Mouse (Mus musculus) lung, embryonic 16.5 days (tissue): ENCODE data around the gene Sla2. TPM values are rescaled to one million over a fixed set of nuclear protein-coding genes. Genes with fewer than 3 reads are reported as not detected.
A peak's percentile ranks its signal among the peaks of the same experiment; 100 is the strongest.

Source experiments
- ATAC-seq: fragments of 200-750 bp; cut with Nextera tagmentation; 2 replicates; pipeline ENCODE4 v1.8.0; 2017; ENCODE audit warnings: low read depth, mild to moderate bottlenecking, moderate library complexity
- H3K27ac ChIP-seq: fragments of 300-500 bp; sonication (generic); 2 replicates; pipeline ENCODE4 v1.5.1; 2014; ENCODE audit warnings: mild to moderate bottlenecking, control low read depth, low read length
- H3K27me3 ChIP-seq: fragments of 300-500 bp; sonication (generic); 2 replicates; pipeline ENCODE4 v1.6.1; 2014; ENCODE audit warnings: low read depth, low read length, mixed read lengths; ENCODE audit not compliant: control insufficient read depth, insufficient read depth
- H3K36me3 ChIP-seq: fragments of 300-500 bp; sonication (generic); 2 replicates; pipeline ENCODE4 v1.6.1; 2014; ENCODE audit warnings: low read length; ENCODE audit not compliant: control insufficient read depth, insufficient read depth
- H3K4me1 ChIP-seq: fragments of 300-500 bp; sonication (generic); replicated peaks from 2 replicates; pipeline ENCODE4 v1.6.1; 2014; ENCODE audit warnings: low read length, mixed read lengths; ENCODE audit not compliant: control insufficient read depth, insufficient read depth
- H3K4me2 ChIP-seq: fragments of 300-500 bp; sonication (generic); 2 replicates; pipeline ENCODE4 v1.6.1; 2014; ENCODE audit warnings: low read depth, low read length, control low read depth
- H3K4me3 ChIP-seq: fragments of 300-500 bp; sonication (generic); 2 replicates; pipeline ENCODE4 v1.5.1; 2014; ENCODE audit warnings: mild to moderate bottlenecking, low read length, control low read depth
- H3K9ac ChIP-seq: fragments of 300-500 bp; sonication (generic); 2 replicates; pipeline ENCODE4 v1.6.1; 2014; ENCODE audit warnings: low read length, control low read depth
- H3K9me3 ChIP-seq: fragments of 300-500 bp; sonication (generic); 2 replicates; pipeline ENCODE4 v1.6.1; 2016; ENCODE audit warnings: low read length; ENCODE audit not compliant: control insufficient read depth
- WGBS: fragments of 180-500 bp; shearing (Covaris S2); extraction: QIAGEN DNeasy Blood & Tissue Kit; methylation state at CpG from one replicate; pipeline ENCODE4 v1.1.7; 2014; 5-methylcytosine and 5-hydroxymethylcytosine counted together
- polyA plus RNA-seq: library from polyadenylated mRNA; unstranded; fragments of >200 nt; fragmentation: Nextera tagmentation; extraction: Ambion mirVana; gene quantifications from 2 replicates; pipeline ENCODE4 v1.2.1, GENCODE M21; 2015

Gene Sla2
- polyA plus RNA-seq, 1 experiment from 2014 or later = 0.63 TPM

DNA sequence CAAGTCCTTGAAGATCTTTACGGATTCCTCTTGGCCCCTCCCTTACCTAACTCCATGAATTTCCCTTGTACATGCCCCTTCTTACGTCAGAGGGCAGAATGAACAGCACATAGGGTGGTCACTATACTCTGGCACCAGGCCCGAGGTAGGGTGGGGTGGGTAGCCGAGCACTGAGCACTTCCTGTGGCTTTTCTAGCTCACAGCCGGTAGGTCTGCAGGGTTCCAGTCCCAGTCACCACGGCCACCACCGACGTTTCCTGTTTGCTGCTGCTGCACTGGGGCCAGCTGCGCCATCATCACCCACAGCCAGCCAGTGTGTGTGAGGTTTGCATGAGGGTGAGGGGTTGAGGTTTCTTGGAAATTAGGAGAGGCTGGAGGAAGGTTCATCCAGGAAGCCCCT lies 9.3 kb downstream of the Sla2 start:
- Histone ChIP-seq H3K4me3 (no peak overlapping the region), H3K9ac (no peak overlapping the region), H3K36me3 (peaks cover 13% of the 10 kb centered on the region), H3K9me3 (no peaks in the 10 kb centered on the region), H3K27ac (no peak overlapping the region), H3K4me2 (no peak overlapping the region), H3K27me3 (no peaks in the 10 kb centered on the region), H3K4me1 (peaks cover 21% of the 10 kb centered on the region)
- 30% methylated on average over 9 of the region's 9 CpGs for WGBS
- ATAC-seq = peak; percentile 54

DNA sequence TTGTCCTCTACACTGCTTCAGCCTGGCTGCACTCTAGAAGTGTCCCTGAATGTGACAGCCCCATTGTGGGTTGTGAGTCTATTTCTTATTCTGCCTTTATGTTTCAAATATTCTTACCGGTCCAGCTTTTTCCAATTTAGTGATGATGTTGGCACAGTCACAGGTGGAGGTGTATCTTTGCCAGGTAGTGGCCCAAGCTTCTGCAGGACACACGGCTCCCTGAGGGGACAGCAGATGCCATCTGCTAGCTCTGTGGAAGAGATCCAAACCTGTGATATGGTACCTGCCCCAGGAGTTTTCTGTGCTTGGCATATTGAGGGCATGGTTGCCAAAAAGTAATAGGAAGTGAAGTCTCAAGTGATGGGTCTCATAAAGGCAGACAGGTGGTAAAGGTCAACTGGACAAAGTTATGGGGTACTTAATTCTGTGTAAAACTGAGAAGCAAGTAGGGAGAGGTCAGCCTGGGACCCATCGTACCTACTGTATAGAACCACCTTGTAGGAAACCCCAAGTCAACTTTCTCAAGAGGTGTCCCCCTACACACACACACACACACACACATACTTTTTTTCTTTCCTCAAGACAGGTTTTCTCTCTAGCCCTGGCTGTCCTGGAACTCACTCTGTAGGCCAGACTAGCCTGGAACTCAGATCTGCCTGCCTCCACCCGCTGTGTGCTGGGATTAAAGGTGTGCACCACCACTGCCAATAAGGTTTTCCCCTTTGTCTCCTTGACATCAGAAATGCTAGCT lies 12.1 kb downstream of the Sla2 start:
- H3K36me3 ChIP-seq = peaks cover 16% of the 10 kb centered on the region
- no peaks in the 10 kb centered on the region for H3K9me3 ChIP-seq
- WGBS = 87% methylated on average over 4 of the region's 4 CpGs
- no peak overlapping the region for H3K27ac ChIP-seq
- no peak overlapping the region for H3K4me3 ChIP-seq
- peaks cover 30% of the 10 kb centered on the region for H3K4me1 ChIP-seq
- no peak overlapping the region for H3K4me2 ChIP-seq
- no peak for ATAC-seq
- no peaks in the 10 kb centered on the region for H3K27me3 ChIP-seq
- no peak overlapping the region for H3K9ac ChIP-seq

DNA sequence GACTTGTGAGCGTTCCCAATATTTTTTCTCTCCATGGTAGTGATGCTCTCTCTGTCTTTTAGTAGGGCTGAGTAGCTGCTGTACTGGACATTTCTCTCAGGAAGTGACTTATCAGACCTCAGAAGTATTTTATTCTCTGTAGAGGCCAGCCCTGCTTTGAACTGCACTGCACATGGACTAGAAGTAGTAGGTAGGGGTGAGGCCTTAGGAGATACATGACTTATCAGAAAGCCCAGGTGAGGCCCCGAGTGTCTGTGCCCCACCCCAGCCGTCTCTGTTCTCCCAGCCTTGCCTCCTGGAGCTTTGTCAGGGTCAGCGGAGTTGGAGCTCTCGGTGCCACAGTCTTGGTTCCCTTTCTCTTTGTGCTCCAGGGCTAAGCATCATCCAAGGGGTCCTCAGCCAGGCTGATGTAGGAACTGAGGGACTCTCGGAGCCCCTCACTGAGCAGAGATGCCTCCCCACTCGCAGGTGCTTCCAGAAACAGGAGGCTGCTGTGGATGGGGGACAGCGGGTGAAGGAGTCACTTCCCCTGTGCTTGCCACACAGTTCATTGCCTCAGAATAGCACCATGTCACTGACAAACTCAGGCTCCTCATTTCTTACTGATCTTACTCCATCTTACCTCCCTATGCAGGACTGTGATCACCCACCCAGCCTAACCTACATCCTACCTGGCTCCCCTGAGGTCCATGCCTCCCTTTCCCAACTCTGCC lies 12.8 kb downstream of the Sla2 start:
- ATAC-seq = no peak
- Histone ChIP-seq H3K4me1 (peaks cover 28% of the 10 kb centered on the region), H3K9ac (no peak overlapping the region), H3K4me3 (no peak overlapping the region), H3K36me3 (peaks cover 16% of the 10 kb centered on the region), H3K27ac (no peak overlapping the region), H3K9me3 (no peaks in the 10 kb centered on the region), H3K4me2 (no peak overlapping the region), H3K27me3 (no peaks in the 10 kb centered on the region)
- WGBS = 87% methylated on average over 8 of the region's 8 CpGs

DNA sequence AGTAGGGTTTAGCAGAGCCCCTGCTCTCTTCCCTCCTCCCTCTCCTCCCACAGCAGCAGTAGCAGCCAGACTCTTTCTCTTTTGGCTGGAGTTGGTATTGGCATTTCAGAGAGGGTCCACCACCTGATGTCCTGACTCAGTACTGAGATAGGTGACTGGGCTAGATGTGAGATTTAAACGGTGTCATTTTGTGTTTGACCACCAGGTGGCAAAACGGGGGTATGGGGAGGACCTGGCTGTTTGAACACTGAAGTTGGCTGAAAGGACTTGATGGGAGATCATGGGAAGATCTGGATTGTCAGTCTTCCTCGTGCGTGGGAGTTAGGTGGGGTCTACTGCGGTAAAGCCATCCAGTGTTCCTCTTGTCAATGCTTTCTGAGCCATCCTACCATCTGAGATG lies 13.4 kb downstream of the Sla2 start:
- Histone ChIP-seq H3K9me3 (no peaks in the 10 kb centered on the region), H3K4me3 (no peak overlapping the region), H3K4me2 (no peak overlapping the region), H3K4me1 (peaks cover 22% of the 10 kb centered on the region), H3K9ac (no peak overlapping the region), H3K27me3 (no peaks in the 10 kb centered on the region), H3K36me3 (peaks cover 16% of the 10 kb centered on the region), H3K27ac (no peak overlapping the region)
- peak; percentile 55; the same call in 1 of the 2 replicates for ATAC-seq
- whole genome bisulfite sequencing = 24% methylated on average over 5 of the region's 5 CpGs

DNA sequence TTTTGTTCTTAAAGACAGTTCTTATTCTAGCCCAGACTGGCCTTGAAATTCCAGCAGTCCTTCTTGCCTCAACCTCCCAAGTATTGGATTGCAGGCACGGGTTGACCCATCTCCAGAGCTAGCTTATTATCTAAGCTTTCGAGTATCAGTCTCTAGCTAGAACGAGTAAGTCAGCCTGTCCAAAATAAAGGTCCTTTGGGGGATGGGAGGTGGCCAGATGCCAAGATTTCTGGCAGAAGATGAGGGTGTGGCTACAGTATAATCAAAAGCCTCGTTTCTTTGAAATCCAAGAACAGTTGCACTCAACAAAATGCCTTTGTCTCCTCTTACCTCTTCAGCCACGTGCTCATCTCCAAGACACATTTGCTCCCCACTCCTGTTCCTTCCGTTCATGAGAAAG lies 16.5 kb downstream of the Sla2 start:
- H3K27me3 ChIP-seq = no peaks in the 10 kb centered on the region
- H3K9ac ChIP-seq = no peak overlapping the region
- H3K4me3 ChIP-seq = no peak overlapping the region
- no peak overlapping the region for H3K27ac ChIP-seq
- no peaks in the 10 kb centered on the region for H3K9me3 ChIP-seq
- no peak overlapping the region for H3K4me2 ChIP-seq
- WGBS = 21% methylated on average over 6 of the region's 6 CpGs
- peaks cover 12% of the 10 kb centered on the region for H3K4me1 ChIP-seq
- ATAC-seq = no peak
- peaks cover 19% of the 10 kb centered on the region for H3K36me3 ChIP-seq

DNA sequence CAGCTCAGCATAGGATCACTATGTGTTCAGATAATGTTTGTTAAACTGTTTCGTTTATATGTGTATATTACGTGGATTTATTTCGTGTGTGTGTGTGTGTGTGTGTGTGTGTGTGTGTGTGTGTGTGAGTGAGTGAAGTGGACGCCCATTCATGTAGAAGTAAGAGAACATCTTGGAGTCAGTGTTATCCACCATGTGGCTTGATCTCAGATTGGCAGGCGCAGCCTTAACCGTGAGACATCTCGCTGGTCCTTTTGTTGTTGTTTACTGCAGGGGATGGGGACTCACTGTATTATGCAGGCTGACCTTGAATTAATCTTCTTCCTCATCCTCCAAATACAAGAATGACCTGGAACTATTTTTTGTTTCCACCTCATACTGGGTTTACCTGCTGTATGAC lies 17.4 kb downstream of the Sla2 start:
- Histone ChIP-seq H3K27ac (no peak overlapping the region), H3K27me3 (no peaks in the 10 kb centered on the region), H3K4me1 (peaks cover 15% of the 10 kb centered on the region), H3K4me3 (no peak overlapping the region), H3K4me2 (no peak overlapping the region), H3K9me3 (no peaks in the 10 kb centered on the region), H3K9ac (no peak overlapping the region), H3K36me3 (peaks cover 16% of the 10 kb centered on the region)
- ATAC-seq = no peak
- 78% methylated on average over 7 of the region's 7 CpGs for WGBS

DNA sequence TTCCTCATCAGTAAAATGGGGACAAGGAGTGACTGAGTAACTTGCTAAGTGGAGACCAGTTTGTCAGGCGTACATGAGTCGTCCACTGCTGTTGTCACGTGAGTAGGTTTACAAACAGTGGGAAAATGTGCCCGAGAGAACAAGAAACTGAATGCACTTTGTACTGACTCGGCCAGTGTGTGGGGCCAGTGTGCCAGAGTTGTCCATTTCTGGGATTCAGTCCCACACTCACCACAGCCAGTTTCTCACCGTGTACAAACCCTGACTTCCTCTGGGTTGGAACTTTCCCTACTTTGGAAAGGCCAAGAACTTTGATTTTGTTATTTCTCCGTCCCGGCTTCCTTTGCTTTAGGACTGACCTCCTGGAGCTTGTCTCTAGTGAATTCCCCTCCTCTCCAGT lies 18.0 kb downstream of the Sla2 start:
- H3K4me2 ChIP-seq = no peak overlapping the region
- H3K9ac ChIP-seq = no peak overlapping the region
- H3K36me3 ChIP-seq = peaks cover 14% of the 10 kb centered on the region
- peaks cover 21% of the 10 kb centered on the region for H3K4me1 ChIP-seq
- H3K27me3 ChIP-seq = no peaks in the 10 kb centered on the region
- H3K9me3 ChIP-seq = no peaks in the 10 kb centered on the region
- no peak overlapping the region for H3K27ac ChIP-seq
- 70% methylated on average over 8 of the region's 8 CpGs for WGBS
- no peak for ATAC-seq
- H3K4me3 ChIP-seq = no peak overlapping the region

DNA sequence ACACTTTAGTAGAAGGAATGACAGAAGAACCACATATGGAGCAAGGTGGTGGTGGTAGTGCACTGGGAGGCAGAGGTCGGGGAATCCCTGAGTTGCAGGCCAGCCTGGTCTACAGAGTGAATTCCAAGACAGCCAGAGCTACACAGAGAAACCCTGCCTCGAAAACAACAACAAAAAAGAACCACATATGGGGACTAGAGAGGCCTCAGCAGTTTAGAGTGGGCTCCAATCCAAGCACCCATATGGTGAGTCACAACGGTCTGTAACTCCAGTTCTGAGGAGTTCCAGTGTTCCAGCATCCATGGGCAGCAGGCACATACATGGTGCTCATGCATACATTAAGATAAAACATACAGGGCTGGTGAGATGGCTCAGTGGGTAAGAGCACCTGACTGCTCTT lies 22.5 kb downstream of the Sla2 start:
- Histone ChIP-seq H3K4me2 (peak overlapping the region; percentile 61), H3K4me3 (peak overlapping the region; percentile 98), H3K9me3 (no peaks in the 10 kb centered on the region), H3K36me3 (peaks cover 5% of the 10 kb centered on the region; the same call in 1 of the 2 replicates), H3K27me3 (no peaks in the 10 kb centered on the region), H3K27ac (peak overlapping the region; percentile 94), H3K9ac (peak overlapping the region; percentile 99), H3K4me1 (peaks cover 18% of the 10 kb centered on the region)
- WGBS = 62% methylated on average over 3 of the region's 3 CpGs
- no peak for ATAC-seq

DNA sequence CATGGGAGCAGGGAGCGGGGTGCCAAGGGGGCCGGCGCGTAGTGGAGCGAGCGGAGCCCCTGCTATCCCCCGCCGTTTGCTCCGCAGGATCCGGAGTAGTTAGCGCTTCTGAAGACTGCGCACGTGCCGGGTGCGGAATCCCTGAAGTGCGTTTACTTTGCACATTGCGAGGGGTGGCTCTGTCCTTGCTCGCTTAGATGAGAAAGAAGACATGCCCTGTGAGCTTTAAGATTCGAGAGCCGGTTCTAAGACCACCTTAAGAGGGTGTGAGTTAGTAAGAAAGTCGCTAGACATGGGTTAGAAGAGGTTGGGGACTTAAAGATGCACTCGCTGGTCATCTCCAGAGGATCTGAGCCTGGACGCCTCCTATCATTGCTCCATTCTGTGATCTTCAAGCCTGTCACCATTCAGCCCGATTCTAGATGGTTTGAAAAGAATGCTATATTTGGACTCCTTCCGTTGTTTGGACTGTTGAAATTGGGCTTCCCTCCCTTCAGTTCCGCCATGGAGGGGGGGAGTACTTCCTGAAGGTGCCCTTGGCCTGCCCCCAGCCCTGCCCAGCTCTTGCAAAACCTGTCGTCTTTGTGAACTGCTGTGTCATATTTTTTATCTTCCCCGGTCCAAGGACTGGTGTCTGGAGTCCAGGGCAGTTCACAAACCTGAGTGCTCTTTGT lies 23.4 kb downstream of the Sla2 start:
- H3K9ac ChIP-seq = peak overlapping the region; percentile 99
- H3K27ac ChIP-seq = peak overlapping the region; percentile 94
- peaks cover 5% of the 10 kb centered on the region; the same call in 1 of the 2 replicates for H3K36me3 ChIP-seq
- ATAC-seq = peak; percentile 3; the same call in 1 of the 2 replicates
- peak overlapping the region; percentile 98 for H3K4me3 ChIP-seq
- peak overlapping the region; percentile 61 for H3K4me2 ChIP-seq
- H3K27me3 ChIP-seq = no peaks in the 10 kb centered on the region
- peaks cover 18% of the 10 kb centered on the region for H3K4me1 ChIP-seq
- 1% methylated on average over 28 of the region's 28 CpGs for WGBS
- H3K9me3 ChIP-seq = no peaks in the 10 kb centered on the region
